Mouse (Mus musculus): ENCODE data around the gene Gm2310. TPM values are rescaled to one million over a fixed set of nuclear protein-coding genes. Genes with fewer than 3 reads are reported as not detected.
A peak's percentile ranks its signal among the peaks of the same experiment; 100 is the strongest.
"Not testable (repeated sequence)": the region's sequence is repeated elsewhere in the genome, so short reads cannot be mapped to it uniquely, and the experiment has no call there.

The Gm2310 gene
- not detected in 2 replicates for polyA plus RNA-seq (2014; fragmentation: Nextera tagmentation; extraction: Ambion mirVana)

DNA sequence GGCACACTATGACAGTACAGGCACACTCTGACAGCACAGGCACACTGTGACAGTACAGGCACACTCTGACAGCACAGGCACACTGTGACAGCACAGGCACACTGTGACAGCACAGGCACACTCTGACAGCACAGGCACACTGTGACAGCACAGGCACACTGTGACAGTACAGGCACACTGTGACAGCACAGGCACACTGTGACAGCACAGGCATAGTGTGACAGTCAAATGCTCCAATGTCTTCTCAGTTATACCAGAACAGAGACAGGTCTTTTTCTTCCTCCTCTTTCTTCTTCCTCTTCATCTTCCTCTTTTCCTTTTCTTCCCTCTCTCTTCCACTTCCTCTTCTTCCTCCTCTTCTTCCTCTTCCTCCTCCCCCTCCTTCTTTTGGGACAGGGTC is at the start of gene Gm2310:
Gm2310 (minus strand) TSS at position 101 of the 400 bp plus-strand sequence.
- H3K4me3 ChIP-seq (ENCODE audit: low read depth, low read length); H3K27me3 ChIP-seq (replicated peaks; ENCODE audit: control insufficient read depth, insufficient read depth, low read length); H3K36me3 ChIP-seq (ENCODE audit: control insufficient read depth, insufficient read depth, low read length); DNase-seq (ENCODE audit: low spot score); H3K9me3 ChIP-seq (replicated peaks; ENCODE audit: control insufficient read depth, low read length); H3K4me2 ChIP-seq (ENCODE audit: low read length); H3K9ac ChIP-seq (ENCODE audit: low read length); H3K4me1 ChIP-seq (ENCODE audit: control insufficient read depth, insufficient read depth, low read length); H3K27ac ChIP-seq (ENCODE audit: low read depth, low read length); ATAC-seq: not testable (repeated sequence)

DNA sequence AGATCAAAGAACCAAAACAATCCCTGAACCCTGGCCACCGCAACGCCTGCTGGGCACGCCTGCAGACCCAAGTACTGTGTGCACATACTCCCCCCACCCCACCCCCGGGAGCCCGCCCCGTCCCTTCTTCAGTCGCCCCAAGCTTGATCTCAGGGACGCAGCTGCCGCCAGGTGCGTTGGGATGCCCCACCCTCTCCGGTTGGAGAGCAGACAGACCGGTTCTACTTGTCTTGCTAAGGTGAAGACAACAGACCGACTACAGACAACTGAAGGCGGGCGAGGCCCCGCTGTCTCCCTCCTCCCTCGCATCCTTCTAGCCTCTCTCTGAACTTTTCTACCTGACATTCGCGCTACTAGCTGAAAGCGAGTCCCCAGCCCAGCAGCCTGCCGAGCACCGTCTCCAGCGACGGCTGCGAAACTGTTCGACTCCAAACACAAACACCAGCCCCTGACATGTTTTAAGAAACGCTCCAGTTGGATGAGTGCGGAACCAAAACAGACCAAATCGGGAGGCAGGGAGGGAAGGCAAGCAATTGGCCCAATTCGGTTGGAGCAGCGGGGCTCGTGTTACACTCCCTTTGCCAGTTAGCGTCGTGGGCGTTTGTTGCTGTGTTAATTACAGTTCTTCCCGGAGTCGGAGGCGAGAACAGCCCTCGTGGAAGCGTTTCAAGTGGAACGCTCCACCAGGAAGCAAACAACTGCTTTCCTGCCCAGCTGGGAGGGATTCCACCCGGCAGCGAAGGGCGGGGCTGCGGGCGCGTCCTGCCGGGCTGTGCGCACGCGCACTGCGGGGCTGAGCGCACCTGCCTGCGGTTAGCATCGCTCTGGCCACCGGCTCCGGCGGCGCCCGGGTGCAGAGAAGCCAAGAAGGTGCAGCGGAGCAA is 49.1 kb upstream of the Gm2310 start:
- no peaks in the 10 kb centered on the region for H3K9me3 ChIP-seq (replicated peaks; ENCODE audit: control insufficient read depth, low read length)
- H3K27ac ChIP-seq (ENCODE audit: low read depth, low read length), result 0 out of 2 replicates have a peak overlapping the region, but pooled peaks have one; percentile 24
- H3K4me2 ChIP-seq (ENCODE audit: low read length), result peak overlapping the region; percentile 81
- peak overlapping the region; percentile 62 for H3K9ac ChIP-seq (ENCODE audit: low read length)
- H3K27me3 ChIP-seq (replicated peaks; ENCODE audit: control insufficient read depth, insufficient read depth, low read length), result no peaks in the 10 kb centered on the region
- peak; percentile 85 for DNase-seq (ENCODE audit: low spot score)
- under 1% methylated on average over 56 of the region's 61 CpGs for WGBS
- H3K36me3 ChIP-seq (ENCODE audit: control insufficient read depth, insufficient read depth, low read length), result no peaks in the 10 kb centered on the region
- peak overlapping the region; percentile 53 for H3K4me3 ChIP-seq (ENCODE audit: low read depth, low read length)
- peaks cover 7% of the 10 kb centered on the region for H3K4me1 ChIP-seq (ENCODE audit: control insufficient read depth, insufficient read depth, low read length)
- peak; percentile 94 for ATAC-seq

DNA sequence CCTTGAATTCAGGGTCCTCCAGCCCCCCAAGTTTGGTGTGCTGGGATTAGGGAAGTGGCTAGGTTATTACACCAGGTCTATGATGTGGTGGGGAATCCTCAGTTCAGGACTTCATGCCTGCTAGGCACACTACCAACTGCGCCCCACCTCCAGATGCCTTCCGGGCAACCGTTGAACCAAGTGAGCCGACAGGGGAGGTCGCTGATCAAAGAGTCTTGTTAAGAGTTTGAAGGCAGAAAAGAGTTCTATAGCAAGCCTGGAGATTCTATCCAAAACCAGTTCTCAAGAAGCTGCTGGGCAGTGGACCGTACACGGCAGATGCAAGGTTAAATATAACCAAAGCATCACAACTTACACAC is 48.5 kb upstream of the Gm2310 start:
- ATAC-seq, result no peak
- Histone ChIP-seq H3K27ac (ENCODE audit: low read depth, low read length) (no peak overlapping the region), H3K4me2 (ENCODE audit: low read length) (peak overlapping the region; percentile 81), H3K4me1 (ENCODE audit: control insufficient read depth, insufficient read depth, low read length) (peaks cover 7% of the 10 kb centered on the region), H3K9ac (ENCODE audit: low read length) (peak overlapping the region; percentile 62), H3K36me3 (ENCODE audit: control insufficient read depth, insufficient read depth, low read length) (no peaks in the 10 kb centered on the region), H3K27me3 (replicated peaks; ENCODE audit: control insufficient read depth, insufficient read depth, low read length) (no peaks in the 10 kb centered on the region), H3K9me3 (replicated peaks; ENCODE audit: control insufficient read depth, low read length) (no peaks in the 10 kb centered on the region), H3K4me3 (ENCODE audit: low read depth, low read length) (peak overlapping the region; percentile 53)
- 2% methylated on average over 7 of the region's 7 CpGs for WGBS
- DNase-seq (ENCODE audit: low spot score), result peak; percentile 17

DNA sequence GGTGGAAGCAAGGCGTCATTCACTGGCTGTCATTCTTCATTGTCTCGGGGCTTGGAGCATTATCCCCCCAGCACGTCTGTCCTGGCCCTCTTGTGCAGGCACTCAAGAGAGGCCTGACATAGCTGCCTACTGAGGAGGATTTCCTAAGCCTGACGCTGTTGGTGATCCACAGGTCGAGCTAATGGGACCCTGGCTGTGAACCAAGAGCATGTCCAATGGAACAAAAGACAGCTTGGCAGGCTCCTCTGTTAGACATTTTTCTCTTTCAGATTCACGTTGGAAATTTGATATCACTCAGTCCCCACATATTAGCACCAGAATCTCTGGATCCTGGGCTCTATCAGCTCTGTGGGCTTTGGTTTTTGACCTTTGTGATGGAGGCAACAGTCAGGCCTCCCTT is 45.7 kb upstream of the Gm2310 start:
- no peak overlapping the region for H3K4me3 ChIP-seq (ENCODE audit: low read depth, low read length)
- no peak overlapping the region for H3K4me2 ChIP-seq (ENCODE audit: low read length)
- ATAC-seq (no peak), DNase-seq (ENCODE audit: low spot score) (no peak)
- H3K4me1 ChIP-seq (ENCODE audit: control insufficient read depth, insufficient read depth, low read length), result peaks cover 7% of the 10 kb centered on the region
- no peaks in the 10 kb centered on the region for H3K36me3 ChIP-seq (ENCODE audit: control insufficient read depth, insufficient read depth, low read length)
- WGBS, result 44% methylated on average over 6 of the region's 6 CpGs
- H3K9ac ChIP-seq (ENCODE audit: low read length), result no peak overlapping the region
- H3K27ac ChIP-seq (ENCODE audit: low read depth, low read length), result no peak overlapping the region
- no peaks in the 10 kb centered on the region for H3K27me3 ChIP-seq (replicated peaks; ENCODE audit: control insufficient read depth, insufficient read depth, low read length)
- H3K9me3 ChIP-seq (replicated peaks; ENCODE audit: control insufficient read depth, low read length), result no peaks in the 10 kb centered on the region

DNA sequence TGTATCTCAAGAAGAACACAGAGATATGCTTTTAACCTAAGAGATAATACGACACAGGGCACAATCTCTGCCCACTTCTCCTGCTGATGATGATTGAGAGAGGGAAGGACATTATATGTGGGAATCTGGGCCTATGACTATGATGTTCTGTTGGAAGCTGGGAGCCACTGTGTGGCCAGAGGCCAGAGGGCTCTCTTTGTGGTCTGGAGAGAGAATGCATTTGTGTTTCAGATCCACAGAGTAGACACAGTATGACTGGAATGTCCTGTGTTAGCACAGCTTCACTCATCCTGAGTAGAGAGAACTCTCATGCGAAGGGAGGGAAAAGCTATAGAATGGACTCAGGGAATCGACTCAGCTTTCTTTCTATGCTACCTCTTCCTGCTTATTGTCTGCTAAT is 44.6 kb upstream of the Gm2310 start:
- no peaks in the 10 kb centered on the region for H3K36me3 ChIP-seq (ENCODE audit: control insufficient read depth, insufficient read depth, low read length)
- DNase-seq (ENCODE audit: low spot score) (no peak), ATAC-seq (no peak)
- H3K4me1 ChIP-seq (ENCODE audit: control insufficient read depth, insufficient read depth, low read length), result peaks cover 4% of the 10 kb centered on the region
- no peak overlapping the region for H3K27ac ChIP-seq (ENCODE audit: low read depth, low read length)
- no peak overlapping the region for H3K4me2 ChIP-seq (ENCODE audit: low read length)
- no peaks in the 10 kb centered on the region for H3K27me3 ChIP-seq (replicated peaks; ENCODE audit: control insufficient read depth, insufficient read depth, low read length)
- H3K9ac ChIP-seq (ENCODE audit: low read length), result no peak overlapping the region
- 85% methylated on average over 3 of the region's 3 CpGs for WGBS
- H3K9me3 ChIP-seq (replicated peaks; ENCODE audit: control insufficient read depth, low read length), result no peaks in the 10 kb centered on the region
- H3K4me3 ChIP-seq (ENCODE audit: low read depth, low read length), result no peak overlapping the region

DNA sequence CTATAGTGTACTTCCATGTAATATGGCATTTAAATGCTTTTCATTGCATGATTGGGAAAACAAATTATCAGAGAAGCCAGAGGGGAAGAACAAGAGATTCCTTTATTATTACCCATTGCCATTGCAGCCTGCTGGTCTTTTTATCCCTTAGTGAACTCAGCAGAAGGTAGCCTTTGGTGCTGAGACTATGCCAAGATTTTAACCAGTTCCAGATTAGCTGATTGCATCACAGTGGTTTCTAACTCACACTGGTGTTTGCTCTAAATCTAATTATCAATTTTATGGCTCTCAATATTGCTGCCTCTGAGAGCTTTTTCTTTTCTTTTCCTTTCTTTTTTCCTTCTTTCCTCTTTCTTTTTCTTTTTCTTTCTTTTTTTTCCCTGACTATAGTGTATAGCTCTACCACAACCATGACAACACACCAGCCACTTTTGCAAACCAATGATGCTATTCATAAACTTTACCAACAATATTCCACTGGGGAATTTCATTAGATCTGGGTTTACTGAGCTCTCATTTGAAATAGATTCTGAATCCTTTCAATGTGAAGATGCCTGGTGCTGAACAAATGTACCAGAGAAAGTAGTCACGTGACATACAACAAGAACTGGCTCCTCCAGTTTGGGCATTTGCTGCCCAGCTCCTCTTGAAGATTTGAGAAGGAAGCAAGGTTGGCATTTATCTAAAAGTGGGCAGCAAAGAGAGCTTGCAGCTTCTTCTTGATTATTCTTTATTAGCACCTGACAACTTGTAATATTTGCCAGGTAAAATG is 43.9 kb upstream of the Gm2310 start:
- WGBS, result 86% methylated on average over 1 of the region's 1 CpGs

DNA sequence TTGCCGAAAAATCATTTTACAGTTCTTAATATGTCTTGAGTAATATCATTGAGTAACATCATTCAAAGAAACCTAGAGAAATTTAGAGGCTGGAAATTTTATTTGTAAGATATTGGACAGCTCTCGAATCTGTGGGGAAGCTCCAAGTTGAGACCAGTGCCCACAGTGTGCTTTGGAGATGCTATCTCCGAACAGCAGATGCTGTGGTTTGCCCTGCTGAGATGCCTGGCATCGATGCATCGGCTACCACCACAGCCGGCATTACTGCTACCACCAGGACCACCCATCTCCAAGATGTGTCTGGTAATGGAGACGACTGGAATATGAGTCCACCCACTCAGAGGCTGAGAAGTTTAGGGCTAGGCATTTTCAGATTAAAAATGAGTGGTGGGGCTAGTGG is 43.0 kb upstream of the Gm2310 start:
- Histone ChIP-seq H3K4me2 (ENCODE audit: low read length) (no peak overlapping the region), H3K4me3 (ENCODE audit: low read depth, low read length) (no peak overlapping the region), H3K36me3 (ENCODE audit: control insufficient read depth, insufficient read depth, low read length) (no peaks in the 10 kb centered on the region), H3K27me3 (replicated peaks; ENCODE audit: control insufficient read depth, insufficient read depth, low read length) (no peaks in the 10 kb centered on the region), H3K9me3 (replicated peaks; ENCODE audit: control insufficient read depth, low read length) (no peaks in the 10 kb centered on the region), H3K27ac (ENCODE audit: low read depth, low read length) (no peak overlapping the region), H3K4me1 (ENCODE audit: control insufficient read depth, insufficient read depth, low read length) (no peaks in the 10 kb centered on the region), H3K9ac (ENCODE audit: low read length) (no peak overlapping the region)
- no peak for ATAC-seq
- no peak for DNase-seq (ENCODE audit: low spot score)
- WGBS, result 88% methylated on average over 7 of the region's 7 CpGs

More for the DNA sequence above, 43.9 kb upstream of the Gm2310 start:
- H3K9me3 ChIP-seq (replicated peaks; ENCODE audit: control insufficient read depth, low read length), result no peaks in the 10 kb centered on the region
- H3K9ac ChIP-seq (ENCODE audit: low read length), result no peak overlapping the region
- no peaks in the 10 kb centered on the region for H3K27me3 ChIP-seq (replicated peaks; ENCODE audit: control insufficient read depth, insufficient read depth, low read length)
- H3K4me2 ChIP-seq (ENCODE audit: low read length), result no peak overlapping the region
- no peak overlapping the region for H3K4me3 ChIP-seq (ENCODE audit: low read depth, low read length)
- DNase-seq (ENCODE audit: low spot score) (no peak), ATAC-seq (no peak)
- H3K4me1 ChIP-seq (ENCODE audit: control insufficient read depth, insufficient read depth, low read length), result peaks cover 3% of the 10 kb centered on the region
- no peaks in the 10 kb centered on the region for H3K36me3 ChIP-seq (ENCODE audit: control insufficient read depth, insufficient read depth, low read length)
- no peak overlapping the region for H3K27ac ChIP-seq (ENCODE audit: low read depth, low read length)

DNA sequence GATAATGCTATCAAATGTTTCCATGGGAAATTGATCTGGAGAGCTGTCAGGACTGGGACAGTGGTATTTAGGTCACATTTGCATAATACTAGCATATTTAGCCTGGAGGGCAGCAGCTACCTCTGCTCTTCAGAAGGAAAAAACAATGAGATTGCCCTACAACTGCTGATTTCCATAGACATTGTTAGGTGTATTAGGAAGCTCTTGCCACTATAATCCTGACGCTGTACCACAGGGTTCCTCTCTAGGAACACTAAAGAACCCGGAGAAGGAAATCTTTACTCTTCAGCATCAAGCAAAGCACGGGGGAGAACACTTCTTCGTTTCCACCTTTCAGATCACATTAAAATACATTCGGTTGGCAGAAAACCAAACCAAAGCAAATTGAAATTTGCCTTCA is 11.4 kb upstream of the Gm2310 start:
- no peaks in the 10 kb centered on the region for H3K27me3 ChIP-seq (replicated peaks; ENCODE audit: control insufficient read depth, insufficient read depth, low read length)
- H3K4me3 ChIP-seq (ENCODE audit: low read depth, low read length), result no peak overlapping the region
- no peak overlapping the region for H3K9ac ChIP-seq (ENCODE audit: low read length)
- no peak for ATAC-seq
- DNase-seq (ENCODE audit: low spot score), result no peak
- H3K36me3 ChIP-seq (ENCODE audit: control insufficient read depth, insufficient read depth, low read length), result no peaks in the 10 kb centered on the region
- H3K4me2 ChIP-seq (ENCODE audit: low read length), result no peak overlapping the region
- H3K9me3 ChIP-seq (replicated peaks; ENCODE audit: control insufficient read depth, low read length), result no peaks in the 10 kb centered on the region
- 68% methylated on average over 5 of the region's 5 CpGs for WGBS
- no peaks in the 10 kb centered on the region for H3K4me1 ChIP-seq (ENCODE audit: control insufficient read depth, insufficient read depth, low read length)
- no peak overlapping the region for H3K27ac ChIP-seq (ENCODE audit: low read depth, low read length)

DNA sequence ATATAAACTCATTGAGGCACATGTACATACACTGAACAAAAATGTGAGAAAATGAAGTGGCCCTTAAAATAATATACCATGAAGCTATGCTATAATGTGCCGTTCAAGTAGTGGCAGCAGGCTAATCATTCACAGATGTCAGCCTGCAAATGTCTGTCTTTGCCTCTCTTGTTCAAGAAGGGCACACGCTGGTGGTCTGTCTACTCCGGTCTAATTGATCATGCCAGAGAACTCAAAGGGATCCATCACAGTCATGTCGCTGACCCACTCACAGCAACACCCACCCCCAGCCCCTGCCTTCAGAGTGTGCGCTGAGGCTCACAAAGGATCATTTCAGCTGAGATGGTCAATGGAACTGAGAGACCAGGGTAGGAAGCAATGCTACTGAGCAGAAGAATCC is 6.8 kb downstream of the Gm2310 start:
- no peak overlapping the region for H3K4me2 ChIP-seq (ENCODE audit: low read length)
- H3K4me1 ChIP-seq (ENCODE audit: control insufficient read depth, insufficient read depth, low read length), result no peaks in the 10 kb centered on the region
- DNase-seq (ENCODE audit: low spot score) (no peak), ATAC-seq (no peak)
- H3K9ac ChIP-seq (ENCODE audit: low read length), result no peak overlapping the region
- H3K36me3 ChIP-seq (ENCODE audit: control insufficient read depth, insufficient read depth, low read length), result no peaks in the 10 kb centered on the region
- H3K9me3 ChIP-seq (replicated peaks; ENCODE audit: control insufficient read depth, low read length), result no peaks in the 10 kb centered on the region
- H3K4me3 ChIP-seq (ENCODE audit: low read depth, low read length), result no peak overlapping the region
- no peaks in the 10 kb centered on the region for H3K27me3 ChIP-seq (replicated peaks; ENCODE audit: control insufficient read depth, insufficient read depth, low read length)
- WGBS, result 76% methylated on average over 5 of the region's 5 CpGs
- H3K27ac ChIP-seq (ENCODE audit: low read depth, low read length), result no peak overlapping the region

Measured in forebrain, embryonic 14.5 days (tissue).